Mouse (Mus musculus) G1E (cell line): ENCODE measurements around the gene Ccser2. TPM values are rescaled to one million over a fixed set of nuclear protein-coding genes. Genes with fewer than 3 reads are reported as not detected.

Experiments used
- ATAC-seq: 2 replicates; pipeline ENCODE4 v1.8.0; 2016; ENCODE audit warnings: mild to moderate bottlenecking; ENCODE audit not compliant: insufficient number of reproducible peaks, poor library complexity, low FRiP score, severe bottlenecking; ENCODE audit errors: extremely low read depth
- DNase-seq: peaks from one replicate; pipeline ENCODE4 v3.0.0; 2012; ENCODE audit warnings: low spot score
- H3K27me3 ChIP-seq: 2 replicates; pipeline ENCODE4 v1.6.1; 2012; ENCODE audit warnings: mild to moderate bottlenecking, low read length, inconsistent platforms; ENCODE audit not compliant: insufficient read depth
- H3K36me3 ChIP-seq: replicated peaks from 2 replicates; pipeline ENCODE3; 2012; ENCODE audit warnings: mild to moderate bottlenecking, inconsistent platforms
- H3K4me1 ChIP-seq: 2 replicates; pipeline ENCODE4 v1.6.1; 2012; ENCODE audit warnings: low read depth, low read length, inconsistent platforms, mixed read lengths; ENCODE audit not compliant: insufficient read depth
- H3K4me3 ChIP-seq: 2 replicates; pipeline ENCODE4 v1.5.1; 2012; ENCODE audit warnings: low read depth, mild to moderate bottlenecking, inconsistent platforms, low read length, moderate library complexity, mixed read lengths
- H3K9me3 ChIP-seq: replicated peaks from 2 replicates; pipeline ENCODE4 v1.6.1; 2012; ENCODE audit warnings: inconsistent platforms
- CTCF ChIP-seq: IDR thresholded peaks from 2 replicates; pipeline ENCODE4 v1.5.1; 2012; ENCODE audit warnings: low read depth, low read length, inconsistent platforms, mixed read lengths
- GATA1 ChIP-seq: IDR thresholded peaks from 2 replicates; pipeline ENCODE4 v1.6.1; 2012; ENCODE audit warnings: borderline replicate concordance, low read length, inconsistent platforms, mixed read lengths
- GATA2 ChIP-seq: IDR thresholded peaks from 2 replicates; pipeline ENCODE4 v1.6.1; 2012; ENCODE audit warnings: low read depth, low read length, inconsistent platforms, borderline replicate concordance
- POLR2AphosphoS5 ChIP-seq: IDR thresholded peaks from 2 replicates; pipeline ENCODE4 v1.6.1; 2012; ENCODE audit warnings: low read depth, low read length, inconsistent platforms; ENCODE audit not compliant: insufficient replicate concordance
- TAL1 ChIP-seq: conservative IDR thresholded peaks from 2 replicates; pipeline ENCODE4 v1.6.1; 2012; ENCODE audit warnings: low read depth, low read length, inconsistent platforms, mixed read lengths
- polyA plus RNA-seq: library from polyadenylated mRNA; stranded (reverse); fragments of >175 nt; gene quantifications from 2 replicates; pipeline ENCODE4 v1.2.3, GENCODE M21; 2012
- total RNA-seq, 2 experiments: library from RNA; stranded (forward) in 1 of 2; stranded (reverse) in 1 of 2; fragments of 200-1000 nt in 1 of 2; fragments of >200 nt in 1 of 2; fragmentation: Nextera tagmentation in 1 of 2; gene quantifications; 2 replicates each; pipeline ENCODE4 v1.2.3; 2014 to 2017

Ccser2 gene
- total and polyA plus RNA-seq, 3 experiments, result 0.53 to 16.9 (median 7.5) TPM

DNA sequence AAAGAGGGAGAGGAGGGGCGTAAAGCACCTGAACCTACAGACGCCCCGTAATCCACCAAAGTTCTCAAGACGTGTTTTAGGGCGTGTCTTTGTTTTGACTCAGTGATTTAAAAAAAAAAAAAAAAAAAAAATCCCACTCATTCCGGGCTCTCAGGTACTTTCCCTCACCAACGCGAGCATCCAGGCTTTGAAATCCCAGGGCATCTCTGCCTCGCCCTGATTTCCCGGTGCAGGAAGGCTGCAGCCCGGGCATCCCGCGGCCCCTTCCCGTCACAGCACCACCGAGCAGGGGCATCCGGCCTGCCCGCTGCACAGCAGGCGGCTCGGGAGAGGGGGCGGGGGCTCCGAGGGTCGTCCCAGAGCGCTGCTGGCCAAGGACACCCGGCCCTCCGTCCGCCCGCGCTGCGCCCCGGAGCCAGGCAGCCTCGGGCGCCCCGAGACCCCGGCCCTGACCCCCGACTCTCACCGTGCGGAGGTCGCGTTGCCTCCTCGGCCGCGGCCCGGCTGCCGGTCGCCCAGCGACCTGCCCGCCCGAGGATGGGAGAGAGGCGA lies 425 bp downstream of the Ccser2 start:
- Histone ChIP-seq H3K9me3 (no peaks in the 10 kb centered on the region), H3K27me3 (no peaks in the 10 kb centered on the region), H3K36me3 (no peaks in the 10 kb centered on the region), H3K4me1 (peaks cover 17% of the 10 kb centered on the region), H3K4me3 (peak overlapping the region; percentile 95)
- no peak for TF ChIP-seq GATA1
- TF ChIP-seq POLR2AphosphoS5, result no peak
- no peak for TF ChIP-seq TAL1
- no peak for TF ChIP-seq GATA2
- no peak for TF ChIP-seq CTCF
- no peak for DNase-seq
- ATAC-seq, result no peak; the same call in 1 of the 2 replicates

DNA sequence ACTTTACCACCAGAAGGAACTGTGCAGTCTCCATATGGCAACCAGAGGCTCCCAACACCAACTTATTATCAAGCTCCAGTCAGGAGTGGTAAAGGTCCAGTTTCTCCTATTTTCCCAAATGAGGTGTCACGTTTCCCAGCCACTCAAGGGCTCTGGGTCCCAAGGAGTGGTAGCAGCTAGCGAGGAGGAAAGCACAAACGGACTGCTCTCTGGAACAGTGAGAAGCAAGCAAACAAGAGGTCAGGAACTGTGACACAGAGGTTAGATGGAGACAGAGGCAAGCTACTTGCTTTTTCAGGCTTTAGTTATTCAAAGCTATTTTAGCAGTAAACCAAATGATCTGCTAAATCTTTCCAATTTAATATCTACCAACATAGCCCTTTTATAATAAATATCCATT lies 3.2 kb downstream of the Ccser2 start:
- DNase-seq (no peak), ATAC-seq (no peak)
- TF ChIP-seq POLR2AphosphoS5 (no peak), CTCF (no peak), GATA2 (no peak), TAL1 (no peak), GATA1 (no peak)
- no peaks in the 10 kb centered on the region for H3K36me3 ChIP-seq
- H3K4me3 ChIP-seq, result no peak overlapping the region
- no peaks in the 10 kb centered on the region for H3K9me3 ChIP-seq
- H3K4me1 ChIP-seq, result peaks cover 21% of the 10 kb centered on the region
- no peaks in the 10 kb centered on the region for H3K27me3 ChIP-seq

DNA sequence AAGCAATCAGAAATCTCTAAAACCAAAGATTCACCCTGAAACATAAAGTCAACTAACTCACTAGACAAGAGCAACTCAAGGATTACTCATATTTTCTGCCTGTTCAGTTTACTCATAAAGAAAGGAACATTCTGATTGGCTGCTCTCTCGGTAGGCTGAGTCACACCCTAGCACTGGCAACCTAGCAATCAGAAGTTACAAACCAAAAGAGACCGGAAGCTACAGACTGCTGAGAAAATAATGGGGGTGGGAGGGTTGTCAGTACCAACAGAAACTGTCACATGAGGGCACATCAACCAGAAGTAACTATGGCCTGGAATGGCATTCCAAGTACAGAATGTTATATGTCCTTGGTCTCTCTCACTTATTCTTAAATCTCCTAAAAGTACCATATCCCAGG lies 6.1 kb downstream of the Ccser2 start:
- H3K36me3 ChIP-seq, result no peaks in the 10 kb centered on the region
- DNase-seq, result no peak
- peaks cover 4% of the 10 kb centered on the region; the same call in 1 of the 2 replicates for H3K4me1 ChIP-seq
- TF ChIP-seq GATA2 (no peak), POLR2AphosphoS5 (no peak), GATA1 (no peak), CTCF (no peak), TAL1 (no peak)
- H3K4me3 ChIP-seq, result no peak overlapping the region
- ATAC-seq, result peak; percentile 77
- H3K27me3 ChIP-seq, result peaks cover 2% of the 10 kb centered on the region
- no peaks in the 10 kb centered on the region for H3K9me3 ChIP-seq

DNA sequence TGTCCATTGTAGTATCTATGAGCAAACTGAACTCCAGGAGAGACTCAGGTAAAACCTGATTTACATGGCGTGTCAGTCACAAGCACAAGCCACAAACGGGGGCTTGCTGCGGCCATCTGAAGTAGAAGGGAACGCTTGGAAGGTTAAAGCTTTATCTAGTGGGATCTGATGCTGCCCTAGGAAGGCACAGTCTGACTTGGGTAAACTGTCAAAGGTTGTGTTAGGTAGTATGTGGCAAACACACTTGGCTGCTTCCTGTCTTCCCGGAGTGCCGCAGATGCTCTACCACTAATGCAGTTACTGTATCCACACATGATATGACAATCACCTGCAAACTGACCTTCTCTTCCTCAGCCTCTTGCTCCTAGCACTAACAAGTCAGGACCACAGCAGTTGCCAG lies 10.9 kb downstream of the Ccser2 start:
- Histone ChIP-seq H3K4me1 (peaks cover 4% of the 10 kb centered on the region; the same call in 1 of the 2 replicates), H3K4me3 (no peak overlapping the region), H3K36me3 (no peaks in the 10 kb centered on the region), H3K27me3 (peaks cover 2% of the 10 kb centered on the region), H3K9me3 (no peaks in the 10 kb centered on the region)
- TF ChIP-seq GATA1 (no peak), POLR2AphosphoS5 (no peak), GATA2 (no peak), CTCF (no peak), TAL1 (no peak)
- ATAC-seq, result no peak
- no peak for DNase-seq

DNA sequence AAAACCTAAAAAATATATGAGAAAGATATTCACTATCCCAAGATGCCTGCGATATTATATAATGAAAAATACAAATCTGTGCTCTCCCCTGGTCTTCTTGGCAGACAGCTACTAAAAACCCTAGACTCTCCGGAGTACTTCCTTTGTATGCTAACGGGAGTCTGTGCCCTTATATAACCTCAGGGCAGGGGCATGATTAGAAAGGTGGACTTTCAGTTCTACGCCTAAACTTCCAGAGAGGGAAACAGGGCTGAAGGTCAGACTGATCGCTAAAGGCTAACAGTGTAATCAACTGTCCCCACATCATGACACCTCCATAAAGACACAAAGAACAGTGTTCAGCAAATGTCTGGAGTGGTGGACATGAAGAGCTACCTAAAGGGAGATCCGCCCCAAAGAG lies 11.3 kb downstream of the Ccser2 start:
- no peaks in the 10 kb centered on the region for H3K4me1 ChIP-seq
- TF ChIP-seq CTCF, result no peak
- no peak for TF ChIP-seq TAL1
- no peak for TF ChIP-seq GATA1
- no peak for TF ChIP-seq GATA2
- no peak for TF ChIP-seq POLR2AphosphoS5
- peaks cover 2% of the 10 kb centered on the region for H3K27me3 ChIP-seq
- no peak for ATAC-seq
- no peak for DNase-seq
- no peak overlapping the region for H3K4me3 ChIP-seq
- H3K36me3 ChIP-seq, result no peaks in the 10 kb centered on the region
- H3K9me3 ChIP-seq, result no peaks in the 10 kb centered on the region

DNA sequence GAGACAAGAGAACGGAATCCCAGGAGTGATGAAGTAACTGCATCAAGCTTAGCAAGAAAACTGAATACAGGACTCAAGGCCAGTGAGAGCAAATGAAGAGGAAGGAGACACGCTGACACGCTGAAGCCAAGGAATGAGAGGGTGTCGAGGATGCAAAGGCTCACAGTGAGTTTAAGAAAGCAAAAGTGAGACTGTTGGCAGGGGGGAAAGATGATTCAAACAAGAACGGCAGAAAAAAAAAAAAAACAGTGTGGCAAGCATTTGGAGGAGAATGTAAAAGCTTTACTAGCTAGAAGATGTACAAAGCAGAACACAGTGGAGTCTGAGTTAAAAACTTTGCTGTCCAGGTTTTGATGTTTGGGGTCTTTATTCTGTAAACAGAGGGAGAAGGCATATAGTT lies 11.9 kb downstream of the Ccser2 start:
- Histone ChIP-seq H3K4me1 (no peaks in the 10 kb centered on the region), H3K27me3 (peaks cover 2% of the 10 kb centered on the region), H3K9me3 (no peaks in the 10 kb centered on the region), H3K4me3 (no peak overlapping the region), H3K36me3 (no peaks in the 10 kb centered on the region)
- DNase-seq, result no peak
- TF ChIP-seq GATA2, result no peak
- no peak for TF ChIP-seq POLR2AphosphoS5
- no peak for TF ChIP-seq CTCF
- no peak for TF ChIP-seq GATA1
- no peak for TF ChIP-seq TAL1
- ATAC-seq, result no peak
